Mouse (Mus musculus) ovary, postnatal 10 days (tissue): ENCODE measurements around the gene Rbp7.
A peak's percentile ranks its signal among the peaks of the same experiment; 100 is the strongest.
"Not testable (repeated sequence)": the region's sequence is repeated elsewhere in the genome, so short reads cannot be mapped to it uniquely, and the experiment has no call there.

Source experiments
- DNase-seq: peaks from one replicate; pipeline ENCODE4 v3.0.0; 2022; ENCODE audit warnings: low spot score

Rbp7 gene

DNA sequence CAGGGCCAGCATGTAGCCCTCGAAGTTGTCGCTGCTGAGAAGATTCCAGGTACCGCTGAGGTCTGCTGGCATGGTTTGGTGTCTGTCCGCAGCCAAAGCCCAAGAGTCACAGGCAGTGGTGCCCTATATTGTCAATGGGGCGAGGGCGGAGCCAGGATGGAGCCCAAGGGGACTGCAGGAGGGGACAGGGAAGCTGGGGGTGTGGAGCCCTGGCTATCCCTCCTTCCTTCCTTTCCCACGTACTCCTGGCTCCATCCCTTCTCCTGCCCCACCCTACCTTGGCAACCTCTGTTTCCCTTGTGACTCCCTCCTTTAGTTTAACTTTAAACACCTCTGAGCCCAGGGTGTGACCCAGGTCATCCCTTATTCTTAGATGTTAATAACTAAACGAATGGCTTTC is at the start of gene Rbp7:
TSS of gene Rbp7 (minus strand) at position 100 of the 400 bp plus-strand sequence.
- DNase-seq, result no peak

DNA sequence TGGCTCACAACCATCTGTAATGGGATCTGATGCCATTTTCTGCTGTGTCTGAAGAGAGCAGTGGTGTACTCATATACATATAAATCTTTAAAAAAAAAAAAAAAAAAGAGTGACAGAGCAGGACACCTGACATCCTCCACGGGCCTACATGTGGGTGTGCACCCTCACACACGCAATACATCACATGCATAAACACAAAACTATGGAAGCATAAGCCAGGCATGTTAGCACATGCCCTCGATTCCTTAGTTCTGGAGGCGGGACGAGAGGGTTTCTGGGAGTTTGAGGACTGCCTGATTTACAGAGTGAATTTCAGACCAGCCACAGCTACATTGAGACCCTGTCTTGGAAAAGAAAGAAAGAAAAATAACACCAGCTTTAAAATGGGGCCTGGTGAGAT is 49.6 kb upstream of the Rbp7 start:
- DNase-seq, result no peak

DNA sequence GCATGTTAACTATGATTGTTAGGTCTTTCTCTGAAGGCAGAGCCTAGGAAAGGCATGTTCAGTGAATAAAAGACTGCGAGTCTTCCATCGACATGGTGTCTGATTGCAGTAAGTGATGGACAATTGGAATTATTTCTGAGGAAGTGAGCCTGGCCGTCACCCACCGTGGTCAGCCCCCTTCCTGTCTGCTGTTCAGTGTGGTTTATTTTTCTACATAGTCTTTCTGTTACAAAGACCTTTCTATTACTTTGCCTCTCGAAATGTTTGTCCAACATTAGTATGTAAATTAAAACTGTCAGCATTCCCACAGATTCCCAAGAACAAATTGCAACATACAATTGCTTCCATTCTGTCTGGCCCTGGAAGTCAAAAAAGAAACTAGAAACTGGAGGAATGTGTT is 45.0 kb upstream of the Rbp7 start:
- DNase-seq, result no peak

DNA sequence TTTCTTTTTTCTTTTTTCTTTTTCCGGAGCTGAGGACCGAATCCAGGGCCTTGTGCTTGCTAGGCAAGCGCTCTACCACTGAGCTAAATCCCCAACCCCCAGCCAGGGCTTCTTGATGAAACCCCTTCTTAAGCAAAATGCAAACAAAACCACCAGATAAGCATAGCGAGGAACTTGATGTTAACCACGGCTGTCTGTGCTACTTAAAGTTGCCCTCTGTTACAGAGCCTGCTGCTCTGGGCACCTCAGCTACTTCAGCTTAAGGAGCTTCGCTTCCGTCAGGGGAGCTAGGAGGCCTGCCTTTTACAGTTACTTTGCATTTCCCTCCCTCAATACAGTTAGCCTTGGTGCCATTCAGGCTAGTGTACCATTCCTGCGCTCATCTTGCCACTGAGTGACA is 44.1 kb upstream of the Rbp7 start:
- DNase-seq, result no peak

DNA sequence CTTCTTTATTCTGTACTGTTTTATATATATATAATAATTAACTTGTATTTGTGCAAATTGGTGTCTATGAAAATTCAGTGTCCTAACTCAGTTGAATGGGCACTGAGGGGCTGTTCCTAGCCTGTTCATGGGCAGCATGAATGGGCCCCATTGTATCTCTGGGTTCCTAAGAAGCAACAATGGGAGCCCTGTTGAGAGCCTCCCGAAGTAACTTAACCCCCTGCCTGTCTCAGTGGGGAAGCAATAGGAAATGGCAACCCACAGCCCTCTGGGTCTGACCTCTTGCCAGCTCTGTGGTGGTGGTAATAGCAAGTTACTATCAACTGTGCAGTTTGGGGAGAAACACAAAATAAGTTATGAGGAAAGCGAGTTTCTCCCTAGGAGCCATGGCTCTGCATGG is 41.8 kb upstream of the Rbp7 start:
- DNase-seq, result no peak

DNA sequence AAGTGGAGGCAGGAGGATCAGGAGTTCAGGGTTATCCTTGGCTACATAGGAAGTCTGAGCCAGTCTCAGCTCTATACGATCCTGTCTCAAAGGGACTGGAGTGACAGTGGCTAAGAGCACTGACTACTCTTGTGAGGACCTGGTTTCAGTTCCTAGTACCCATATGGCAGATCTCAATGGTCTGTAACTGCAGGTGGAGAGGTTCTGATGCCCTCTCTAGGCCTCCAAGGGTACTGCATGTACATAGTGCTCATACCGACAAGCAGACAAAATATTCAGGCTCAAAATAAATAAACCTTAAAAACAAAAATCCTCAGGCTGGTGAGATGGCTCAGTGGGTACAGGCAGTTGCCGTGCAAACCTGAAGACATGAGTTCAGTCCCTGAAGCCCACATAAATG is 36.4 kb upstream of the Rbp7 start:
- DNase-seq, result no peak

DNA sequence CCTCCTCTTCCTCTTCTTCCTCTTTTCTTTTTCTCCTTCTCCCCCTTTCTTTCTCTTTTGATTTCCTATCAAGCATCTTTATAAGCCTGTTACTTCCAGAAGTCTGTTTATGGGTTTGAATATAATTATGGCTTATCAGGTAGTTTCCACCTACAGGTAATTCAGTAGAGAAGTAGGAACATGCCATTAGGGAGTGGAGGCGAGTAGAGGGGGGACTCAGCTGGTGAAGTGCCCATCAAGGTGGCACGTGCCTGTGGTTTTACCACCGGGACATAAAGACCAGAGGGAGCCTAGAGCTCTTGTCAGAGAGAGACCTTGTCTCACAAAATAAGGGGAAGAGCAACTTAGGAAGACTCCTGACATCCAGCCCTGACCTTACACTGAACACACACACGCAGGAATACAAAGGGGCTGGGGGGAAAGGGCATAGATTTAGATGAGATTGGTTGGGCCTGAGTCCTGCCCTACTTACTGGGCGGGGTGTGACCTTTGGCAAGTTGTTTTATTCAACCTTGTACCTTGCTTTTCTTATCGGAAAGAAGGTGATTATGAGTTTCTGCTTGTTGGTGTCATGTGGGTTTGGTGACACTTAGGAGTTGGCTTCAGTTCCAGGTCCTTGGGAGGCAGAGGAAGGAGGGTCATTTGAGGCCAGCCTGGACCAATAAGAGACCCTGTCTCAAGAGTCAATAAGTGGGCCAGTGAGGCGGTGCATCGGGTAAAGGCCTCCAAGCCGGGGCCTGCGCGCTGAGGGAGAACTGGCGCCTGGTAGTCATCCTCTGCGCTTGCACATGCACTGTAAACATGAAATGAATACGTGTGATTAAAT is 34.9 kb upstream of the Rbp7 start:
- no peak for DNase-seq

DNA sequence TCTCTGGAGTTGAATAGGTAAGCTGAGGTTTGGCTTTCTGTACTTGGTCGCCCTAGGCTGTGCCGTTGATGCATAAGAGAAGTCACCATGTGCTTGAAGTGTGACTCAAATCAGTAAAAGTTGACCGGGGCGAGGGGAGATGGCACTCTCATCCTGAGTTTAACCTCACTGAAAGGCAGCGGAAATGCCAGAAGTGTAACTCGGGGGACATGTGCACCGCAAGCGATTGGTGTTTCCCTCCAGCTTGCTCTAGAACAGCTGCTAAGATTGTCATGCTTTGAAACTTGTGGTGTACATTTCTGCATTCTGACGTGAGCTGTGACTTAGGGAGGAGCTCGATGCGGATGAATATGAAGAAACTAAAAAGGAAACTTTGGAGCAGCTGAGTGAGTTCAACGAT is 33.0 kb upstream of the Rbp7 start:
- DNase-seq, result no peak

GRCm38 (mm10) chr4:149485825-149486206 is 31.0 kb upstream of the Rbp7 start:
- DNase-seq, result no peak

- peak; percentile 88 for DNase-seq
These were observed 30.5 kb upstream of the Rbp7 start, which contains the start of the genes Nmnat1 and Lzic for GRCm38 (mm10) chr4:149485053-149485824. TSS of gene Nmnat1 (minus strand) at chr4:149485202. TSS of gene Lzic (plus strand) at chr4:149485229.

DNA sequence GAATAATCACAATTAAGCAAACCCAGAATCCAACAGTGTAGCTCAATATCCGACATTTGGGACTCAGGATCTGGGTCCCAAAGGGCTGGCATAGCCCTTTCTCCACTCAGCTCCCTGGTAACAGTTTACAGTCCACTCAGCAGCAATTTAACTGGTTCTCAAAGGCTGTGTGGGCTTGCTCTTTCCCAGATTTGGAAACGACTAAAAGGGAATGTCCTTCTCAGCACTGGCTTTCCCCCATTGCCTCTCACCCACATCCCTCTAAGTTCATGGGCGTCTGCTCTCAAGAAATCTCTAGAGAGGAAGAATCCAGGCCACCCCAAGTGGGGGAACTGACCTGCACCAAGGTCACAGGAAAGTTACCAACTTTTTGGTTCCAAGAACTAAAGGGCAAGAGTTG is 29.8 kb upstream of the Rbp7 start:
- no peak for DNase-seq

DNA sequence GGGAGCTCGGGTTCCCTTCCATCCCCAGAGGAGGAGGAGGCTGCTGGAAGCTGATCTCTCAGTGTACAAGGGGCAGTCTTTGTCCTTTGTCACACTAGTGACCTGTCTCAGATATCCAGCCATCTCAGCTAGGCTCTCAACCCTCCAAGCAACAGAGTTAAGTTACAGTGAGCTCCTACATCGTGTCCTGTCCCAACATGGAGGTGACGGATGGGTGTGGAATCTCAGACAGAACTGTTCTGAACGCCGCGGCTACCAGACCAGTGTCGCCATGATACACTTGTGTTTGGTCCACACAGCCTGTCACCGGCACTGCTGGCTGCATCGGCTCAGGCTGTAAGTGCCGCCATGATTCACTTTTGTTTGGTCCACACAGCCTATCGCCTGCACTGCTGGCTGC is 22.3 kb upstream of the Rbp7 start, which contains the start of gene Tmem274:
TSS of gene Tmem274 (plus strand) at position 301 of the 400 bp plus-strand sequence.
- DNase-seq, result no peak

DNA sequence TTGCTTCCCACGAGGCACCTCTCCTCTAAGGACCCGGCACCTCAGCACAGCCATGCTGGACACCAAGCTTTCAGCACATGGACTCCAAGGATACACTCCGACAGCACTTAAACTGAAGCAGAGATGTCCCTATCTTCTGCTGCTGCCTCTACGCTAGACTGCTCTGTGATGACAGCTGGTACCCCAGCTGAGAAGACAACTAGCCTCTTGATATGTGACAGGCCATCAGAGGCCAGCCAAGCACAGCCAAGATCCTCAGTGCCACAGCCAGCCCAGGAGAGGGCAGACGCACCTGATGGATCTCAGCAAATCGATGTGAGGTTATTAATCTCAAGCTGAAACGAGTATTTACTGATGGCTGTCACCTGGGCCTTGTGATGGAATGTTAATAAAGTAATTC is 20.3 kb upstream of the Rbp7 start:
- DNase-seq, result no peak

DNA sequence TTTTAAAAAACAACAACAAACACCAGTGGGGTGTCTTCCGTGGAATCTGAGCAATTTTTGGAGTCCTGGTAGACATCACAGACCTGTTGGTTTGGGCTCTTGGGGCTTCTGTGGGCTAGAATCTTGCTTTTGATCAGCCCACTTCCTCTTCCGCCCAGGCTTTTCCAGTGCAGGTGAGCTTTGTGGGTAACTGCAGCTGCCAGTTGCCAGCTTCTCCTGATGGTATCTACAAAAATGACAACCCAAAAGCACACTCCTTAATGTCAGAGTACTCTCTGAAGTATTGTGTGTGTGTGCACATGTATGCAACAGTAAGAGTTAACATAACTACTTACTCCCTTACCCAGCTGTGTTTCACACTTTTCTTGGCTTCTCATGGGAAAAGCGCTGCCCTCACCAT is 14.8 kb upstream of the Rbp7 start:
- DNase-seq, result no peak

DNA sequence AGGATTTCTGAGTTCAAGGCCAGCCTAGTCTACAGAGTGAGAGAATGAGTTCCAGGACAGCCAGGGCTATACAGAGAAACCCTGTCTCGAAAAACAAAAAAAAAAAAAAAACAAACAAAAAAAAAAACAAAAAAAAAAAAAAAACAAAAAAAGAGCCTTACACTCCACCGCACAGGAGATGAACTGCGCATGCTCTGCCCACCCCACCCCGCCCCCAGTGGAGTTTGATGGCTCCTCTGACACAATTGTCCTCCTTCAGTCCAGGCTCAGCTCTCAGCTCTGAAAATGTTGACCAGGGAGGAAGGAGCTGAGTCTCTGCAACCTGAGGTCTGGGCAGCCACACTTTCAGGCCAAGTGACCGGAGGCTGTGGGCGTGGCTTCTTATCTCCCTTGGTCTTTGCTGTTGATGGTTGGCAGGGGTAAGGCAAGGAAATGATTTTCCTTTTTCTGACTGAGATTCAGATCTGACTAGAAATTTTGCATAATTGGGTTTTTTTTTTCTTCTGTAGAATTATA is 8.7 kb upstream of the Rbp7 start:
- DNase-seq, result no peak

GRCm38 (mm10) chr4:149462305-149462971 is 7.7 kb upstream of the Rbp7 start:
- no peak for DNase-seq

GRCm38 (mm10) chr4:149461579-149462304 is 7.0 kb upstream of the Rbp7 start:
- DNase-seq, result no peak

DNA sequence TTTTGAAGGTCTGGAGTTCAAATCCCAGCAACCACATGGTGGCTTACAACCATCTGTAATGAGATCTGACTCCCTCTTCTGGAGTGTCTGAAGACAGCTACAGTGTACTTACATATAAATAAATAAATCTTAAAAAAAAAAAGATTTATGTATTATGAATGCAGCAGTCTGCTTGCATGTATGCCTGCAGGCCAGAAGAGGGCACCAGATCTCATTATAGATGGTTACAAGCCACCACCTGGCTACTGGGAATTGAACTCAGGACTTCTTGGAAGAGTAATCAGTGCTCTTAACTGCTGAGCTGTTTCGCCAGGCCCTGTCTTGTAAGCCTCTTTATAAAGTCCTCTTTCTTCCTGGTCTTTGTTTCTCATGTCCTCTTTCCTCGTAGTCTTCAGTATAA is 5.7 kb upstream of the Rbp7 start:
- DNase-seq, result not testable (repeated sequence)

DNA sequence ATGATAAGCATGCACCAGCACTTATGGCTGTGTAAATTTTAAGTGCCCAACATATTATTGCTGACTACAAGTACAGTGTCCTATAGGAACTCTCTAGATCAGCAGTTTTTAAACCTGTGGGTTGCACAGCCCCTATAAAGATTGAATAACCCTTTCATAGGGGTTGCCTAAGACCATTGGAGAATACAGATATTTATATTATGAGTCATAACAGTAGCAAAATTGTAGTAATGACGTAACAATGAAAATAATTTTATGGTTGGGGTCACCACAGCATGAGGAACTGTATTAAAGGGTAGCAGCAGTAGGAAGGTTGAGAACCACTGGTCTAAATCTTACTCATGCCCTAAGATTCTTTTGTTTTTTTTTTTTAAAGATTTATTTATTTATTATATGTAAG is 4.6 kb upstream of the Rbp7 start:
- DNase-seq, result no peak

DNA sequence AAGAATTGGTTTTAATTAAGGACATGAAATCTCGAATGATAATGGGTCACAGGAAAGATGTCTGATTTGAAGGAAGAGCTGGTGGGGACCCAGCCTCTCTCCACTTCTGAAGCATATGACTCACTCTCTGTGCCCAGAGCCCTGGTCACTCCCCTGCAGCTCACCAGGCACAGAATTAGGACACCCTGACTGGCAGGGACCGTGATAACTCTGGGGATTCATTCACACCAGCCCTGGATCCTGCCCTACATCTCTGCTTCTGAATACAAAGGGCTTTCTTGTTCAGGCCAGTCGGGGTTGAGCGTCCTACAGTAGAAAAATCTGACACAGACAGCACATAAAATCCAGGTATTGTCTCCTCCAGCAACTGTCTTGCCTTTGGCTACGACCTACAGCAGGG is 3.7 kb upstream of the Rbp7 start:
- DNase-seq, result no peak

DNA sequence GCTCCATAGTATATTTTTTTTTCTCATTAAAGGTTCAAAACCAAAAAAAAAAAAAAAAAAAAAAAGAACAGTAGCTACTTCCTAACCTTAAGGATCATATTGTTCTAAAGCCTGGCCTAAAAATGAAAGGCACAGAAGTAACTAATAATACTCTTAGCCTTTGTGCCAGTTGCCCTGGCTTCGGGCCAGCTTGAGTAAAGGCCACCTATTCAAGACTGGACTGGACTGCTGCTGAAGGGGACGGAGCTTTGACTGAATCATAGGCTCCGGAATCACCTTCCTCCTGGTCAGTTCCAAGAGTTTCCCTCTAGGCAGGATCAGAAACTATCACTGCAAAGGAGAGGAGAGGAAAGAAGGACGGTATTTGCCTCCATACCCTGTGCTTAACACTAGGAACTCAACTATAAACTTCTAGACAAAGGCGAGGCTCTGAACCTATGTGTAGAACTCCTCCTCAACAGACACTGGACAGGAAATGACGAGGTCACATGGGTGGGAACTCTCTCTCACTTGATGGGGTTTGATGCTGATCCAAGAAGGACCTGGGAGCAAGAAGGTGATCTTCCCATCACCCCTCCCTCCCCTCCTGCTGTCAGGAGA is 3.2 kb upstream of the Rbp7 start:
- DNase-seq, result no peak
